Mouse (Mus musculus) embryonic facial prominence, embryonic 14.5 days (tissue): ENCODE measurements around the gene Rnf150. TPM values are rescaled to one million over a fixed set of nuclear protein-coding genes. Genes with fewer than 3 reads are reported as not detected.

ENCODE experiments used
- ATAC-seq: fragments of 200-750 bp; cut with Nextera tagmentation; 2 replicates; pipeline ENCODE4 v1.8.0; 2017; ENCODE audit warnings: low read depth, moderate number of reproducible peaks, moderate TSS enrichment
- DNase-seq: peaks from one replicate; pipeline ENCODE4 v3.0.0-alpha.2; 2015; ENCODE audit warnings: low spot score
- H3K27ac ChIP-seq: fragments of 300-500 bp; sonication (generic); replicated peaks from 2 replicates; pipeline ENCODE4 v1.5.1; 2014; ENCODE audit warnings: low read depth, mild to moderate bottlenecking, low read length, moderate library complexity
- H3K27me3 ChIP-seq: fragments of 300-500 bp; sonication (generic); replicated peaks from 2 replicates; pipeline ENCODE4 v1.6.1; 2014; ENCODE audit warnings: low read length; ENCODE audit not compliant: control insufficient read depth, insufficient read depth
- H3K36me3 ChIP-seq: fragments of 300-500 bp; sonication (generic); 2 replicates; pipeline ENCODE4 v1.6.1; 2014; ENCODE audit warnings: low read length, mixed read lengths; ENCODE audit not compliant: control insufficient read depth, insufficient read depth
- H3K4me1 ChIP-seq: fragments of 300-500 bp; sonication (generic); 2 replicates; pipeline ENCODE4 v1.6.1; 2014; ENCODE audit warnings: antibody characterized with exemption, low read length; ENCODE audit not compliant: control insufficient read depth, insufficient read depth
- H3K4me2 ChIP-seq: fragments of 300-500 bp; sonication (generic); 2 replicates; pipeline ENCODE4 v1.6.1; 2014; ENCODE audit warnings: low read depth, mild to moderate bottlenecking, low read length, moderate library complexity, mixed read lengths
- H3K4me3 ChIP-seq: fragments of 300-500 bp; sonication (generic); 2 replicates; pipeline ENCODE4 v1.5.1; 2014; ENCODE audit warnings: low read depth, mild to moderate bottlenecking, low read length
- H3K9ac ChIP-seq: fragments of 300-500 bp; sonication (generic); 2 replicates; pipeline ENCODE4 v1.6.1; 2014; ENCODE audit warnings: low read depth, mild to moderate bottlenecking, low read length, moderate library complexity, mixed read lengths
- H3K9me3 ChIP-seq: fragments of 300-500 bp; sonication (generic); 2 replicates; pipeline ENCODE4 v1.6.1; 2016; ENCODE audit warnings: low read length; ENCODE audit not compliant: control insufficient read depth
- WGBS: fragments of 180-500 bp; shearing (Covaris S2); extraction: QIAGEN DNeasy Blood & Tissue Kit; methylation state at CpG from one replicate; pipeline ENCODE4 v1.1.7; 2014; 5-methylcytosine and 5-hydroxymethylcytosine counted together
- polyA plus RNA-seq: library from polyadenylated mRNA; unstranded; fragments of >200 nt; fragmentation: Nextera tagmentation; extraction: Ambion mirVana; gene quantifications from 2 replicates; pipeline ENCODE4 v1.2.1, GENCODE M21; 2014

Gene Rnf150
- polyA plus RNA-seq, 1 experiment from 2014 or later = 1.2 TPM

GRCm38 (mm10) chr8:82897628-82898458, 34.7 kb downstream of the Rnf150 start:
- ATAC-seq = no peak
- Histone ChIP-seq H3K4me1 (no peaks in the 10 kb centered on the region), H3K9ac (no peak overlapping the region), H3K27ac (no peak overlapping the region), H3K4me3 (no peak overlapping the region), H3K36me3 (no peaks in the 10 kb centered on the region), H3K27me3 (no peaks in the 10 kb centered on the region), H3K9me3 (no peaks in the 10 kb centered on the region), H3K4me2 (no peak overlapping the region)
- no peak for DNase-seq
- WGBS = 93% methylated on average over 3 of the region's 3 CpGs

GRCm38 (mm10) chr8:82898459-82898841, 35.3 kb downstream of the Rnf150 start:
- H3K27ac ChIP-seq = no peak overlapping the region
- ATAC-seq = no peak

GRCm38 (mm10) chr8:82900958-82901357, 37.8 kb downstream of the Rnf150 start:
- 85% methylated on average over 4 of the region's 4 CpGs for WGBS
- Histone ChIP-seq H3K27ac (no peak overlapping the region), H3K4me3 (no peak overlapping the region), H3K4me2 (no peak overlapping the region), H3K9ac (no peak overlapping the region), H3K4me1 (no peaks in the 10 kb centered on the region), H3K36me3 (no peaks in the 10 kb centered on the region), H3K9me3 (no peaks in the 10 kb centered on the region), H3K27me3 (no peaks in the 10 kb centered on the region)
- ATAC-seq (no peak), DNase-seq (no peak)

More at GRCm38 (mm10) chr8:82898459-82898841, 35.3 kb downstream of the Rnf150 start:
- no peak overlapping the region for H3K4me2 ChIP-seq
- no peaks in the 10 kb centered on the region for H3K9me3 ChIP-seq
- DNase-seq = no peak
- H3K4me1 ChIP-seq = no peaks in the 10 kb centered on the region
- H3K4me3 ChIP-seq = no peak overlapping the region
- no peaks in the 10 kb centered on the region for H3K27me3 ChIP-seq
- H3K36me3 ChIP-seq = no peaks in the 10 kb centered on the region
- H3K9ac ChIP-seq = no peak overlapping the region
- 85% methylated on average over 8 of the region's 8 CpGs for WGBS

DNA sequence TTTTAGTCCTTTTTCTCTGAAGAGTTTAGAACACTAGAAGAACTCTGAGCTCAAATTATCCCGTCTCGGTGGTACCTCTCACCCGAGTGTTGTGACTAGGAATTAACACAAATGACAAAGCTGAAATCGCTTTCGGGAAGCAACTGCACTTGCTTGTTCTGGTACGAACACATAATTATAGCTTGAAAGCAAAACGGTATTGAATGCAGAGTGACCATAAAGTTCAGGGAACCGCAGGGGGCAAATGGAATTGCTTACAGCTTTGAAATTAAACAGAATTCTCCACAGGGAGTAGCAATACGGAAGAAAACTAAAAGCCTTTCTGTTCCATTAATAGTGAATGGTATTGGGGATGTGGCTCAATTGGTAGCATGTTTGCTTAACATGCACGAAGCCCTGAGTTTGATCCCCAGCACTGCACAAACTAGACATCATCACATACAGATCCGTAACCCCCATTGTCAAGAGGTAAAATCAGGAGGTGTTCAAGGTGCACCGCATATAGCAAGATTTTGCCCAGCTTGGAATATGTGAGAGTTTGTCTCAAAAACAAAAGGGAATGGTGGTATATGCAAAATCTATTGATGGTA, 38.5 kb downstream of the Rnf150 start:
- Histone ChIP-seq H3K36me3 (no peaks in the 10 kb centered on the region), H3K4me2 (no peak overlapping the region), H3K4me3 (no peak overlapping the region), H3K4me1 (no peaks in the 10 kb centered on the region), H3K27me3 (no peaks in the 10 kb centered on the region), H3K27ac (no peak overlapping the region), H3K9ac (no peak overlapping the region), H3K9me3 (no peaks in the 10 kb centered on the region)
- WGBS = 66% methylated on average over 12 of the region's 12 CpGs
- ATAC-seq (no peak), DNase-seq (no peak)

- Histone ChIP-seq H3K9ac (no peak overlapping the region), H3K27me3 (no peaks in the 10 kb centered on the region), H3K9me3 (no peaks in the 10 kb centered on the region), H3K27ac (no peak overlapping the region), H3K4me1 (no peaks in the 10 kb centered on the region), H3K4me3 (no peak overlapping the region), H3K4me2 (no peak overlapping the region), H3K36me3 (no peaks in the 10 kb centered on the region)
- DNase-seq (no peak), ATAC-seq (no peak)
- WGBS = 70% methylated on average over 3 of the region's 3 CpGs
Observed at GRCm38 (mm10) chr8:82903497-82903896, 40.3 kb downstream of the Rnf150 start.

GRCm38 (mm10) chr8:82907271-82907670, 44.1 kb downstream of the Rnf150 start:
- Histone ChIP-seq H3K4me1 (no peaks in the 10 kb centered on the region), H3K9ac (no peak overlapping the region), H3K27me3 (no peaks in the 10 kb centered on the region), H3K4me2 (no peak overlapping the region), H3K27ac (no peak overlapping the region), H3K4me3 (no peak overlapping the region), H3K9me3 (no peaks in the 10 kb centered on the region), H3K36me3 (no peaks in the 10 kb centered on the region)
- DNase-seq = no peak
- no peak for ATAC-seq
- WGBS = 68% methylated on average over 3 of the region's 3 CpGs

DNA sequence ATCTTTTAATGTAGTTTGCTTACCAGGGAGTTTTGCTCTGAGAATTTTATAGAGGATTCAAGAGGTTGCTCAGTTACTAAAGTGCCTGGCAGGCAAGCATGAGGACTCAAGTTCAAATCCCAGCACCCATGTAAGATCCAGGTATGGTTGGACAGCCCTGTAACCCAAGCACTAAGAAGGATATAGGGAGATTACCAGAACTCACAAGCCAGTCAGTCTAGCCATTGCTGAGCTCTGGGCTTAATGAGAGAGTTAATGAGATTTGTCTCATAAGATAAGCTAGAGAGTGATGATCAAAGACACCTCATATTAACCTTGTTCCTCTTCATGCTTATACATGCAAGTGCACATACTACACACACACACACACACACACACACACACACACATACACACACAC, 48.3 kb downstream of the Rnf150 start:
- Histone ChIP-seq H3K27ac (no peak overlapping the region), H3K9ac (no peak overlapping the region), H3K36me3 (no peaks in the 10 kb centered on the region), H3K4me3 (no peak overlapping the region), H3K9me3 (no peaks in the 10 kb centered on the region), H3K4me1 (no peaks in the 10 kb centered on the region), H3K27me3 (no peaks in the 10 kb centered on the region), H3K4me2 (no peak overlapping the region)
- ATAC-seq (no peak), DNase-seq (no peak)

- 74% methylated on average over 4 of the region's 4 CpGs for WGBS
- H3K9me3 ChIP-seq = no peaks in the 10 kb centered on the region
- no peak for DNase-seq
- no peaks in the 10 kb centered on the region for H3K36me3 ChIP-seq
- ATAC-seq = no peak
- no peaks in the 10 kb centered on the region for H3K4me1 ChIP-seq
- no peak overlapping the region for H3K4me3 ChIP-seq
- H3K27ac ChIP-seq = no peak overlapping the region
- H3K4me2 ChIP-seq = no peak overlapping the region
- H3K9ac ChIP-seq = no peak overlapping the region
- H3K27me3 ChIP-seq = no peaks in the 10 kb centered on the region
Observed at GRCm38 (mm10) chr8:82912282-82912681, 49.1 kb downstream of the Rnf150 start.

GRCm38 (mm10) chr8:82914543-82914942, 51.4 kb downstream of the Rnf150 start:
- no peak overlapping the region for H3K4me3 ChIP-seq
- H3K4me1 ChIP-seq = no peaks in the 10 kb centered on the region
- H3K9ac ChIP-seq = no peak overlapping the region
- no peak for ATAC-seq
- 87% methylated on average over 3 of the region's 3 CpGs for WGBS
- no peaks in the 10 kb centered on the region for H3K9me3 ChIP-seq
- no peak overlapping the region for H3K4me2 ChIP-seq
- no peak overlapping the region for H3K27ac ChIP-seq
- H3K36me3 ChIP-seq = no peaks in the 10 kb centered on the region
- DNase-seq = no peak
- H3K27me3 ChIP-seq = no peaks in the 10 kb centered on the region
